Mouse (Mus musculus) ES-E14 (cell line): ENCODE data around the gene Acss3. TPM values are rescaled to one million over a fixed set of nuclear protein-coding genes. Genes with fewer than 3 reads are reported as not detected.

ENCODE experiments used
- DNase-seq: peaks from one replicate; pipeline ENCODE4 v3.0.0-alpha.2; 2013; ENCODE audit warnings: low read depth, low spot score
- H3K27ac ChIP-seq: 2 replicates; pipeline ENCODE4 v1.5.1; 2012; ENCODE audit warnings: low read depth, mild to moderate bottlenecking, low read length, moderate library complexity, mixed read lengths; ENCODE audit not compliant: poor library complexity, insufficient read depth, severe bottlenecking
- H3K36me3 ChIP-seq: 2 replicates; pipeline ENCODE4 v1.6.1; 2012; ENCODE audit warnings: mild to moderate bottlenecking, low read length, moderate library complexity, mixed read lengths; ENCODE audit not compliant: control insufficient read depth, poor library complexity, insufficient read depth, severe bottlenecking
- H3K4me1 ChIP-seq, 2 experiments: fragments of 150-350 bp in 1 of 2; sonication (generic) in 1 of 2; 2 replicates each; pipeline ENCODE4 v1.6.1; 2012; ENCODE audit warnings: low read length in 2 of 2, mild to moderate bottlenecking in 1 of 2, mixed read lengths in 1 of 2; ENCODE audit not compliant: control insufficient read depth in 2 of 2, insufficient read depth in 2 of 2, poor library complexity in 1 of 2
- H3K4me3 ChIP-seq, 2 experiments: fragments of 150-350 bp in 1 of 2; sonication (generic) in 1 of 2; 2 replicates each; pipeline ENCODE4 v1.5.1; 2012; ENCODE audit warnings: low read length in 2 of 2, low read depth in 1 of 2, mild to moderate bottlenecking in 1 of 2, mixed read lengths in 1 of 2; ENCODE audit not compliant: insufficient read depth in 1 of 2, poor library complexity in 1 of 2, severe bottlenecking in 1 of 2
- H3K9ac ChIP-seq: 2 replicates; pipeline ENCODE4 v1.6.1; 2012; ENCODE audit warnings: low read depth, mild to moderate bottlenecking, low read length, mixed read lengths; ENCODE audit not compliant: poor library complexity, insufficient read depth, severe bottlenecking
- H3K9me3 ChIP-seq: fragments of 150-350 bp; sonication (generic); 2 replicates; pipeline ENCODE4 v1.6.1; 2012; ENCODE audit warnings: low read depth, mild to moderate bottlenecking, low read length; ENCODE audit not compliant: control insufficient read depth, insufficient read depth
- CHD2 ChIP-seq: IDR thresholded peaks from 2 replicates; pipeline ENCODE4 v1.6.1; 2014; ENCODE audit warnings: mild to moderate bottlenecking, low read depth, low read length, inconsistent platforms
- HCFC1 ChIP-seq: IDR thresholded peaks from 2 replicates; pipeline ENCODE4 v1.6.1; 2012; ENCODE audit warnings: low read length, inconsistent platforms, borderline replicate concordance; ENCODE audit not compliant: insufficient read depth
- MAFK ChIP-seq: IDR thresholded peaks from 2 replicates; pipeline ENCODE4 v1.6.1; 2014; ENCODE audit warnings: mild to moderate bottlenecking, low read depth, low read length, inconsistent platforms; ENCODE audit not compliant: insufficient read depth
- ZC3H11A ChIP-seq: IDR thresholded peaks from 2 replicates; pipeline ENCODE4 v1.6.1; 2012; ENCODE audit warnings: low read depth, mild to moderate bottlenecking, inconsistent platforms, low read length, borderline replicate concordance
- ZNF384 ChIP-seq: IDR thresholded peaks from 2 replicates; pipeline ENCODE4 v1.6.1; 2012; ENCODE audit warnings: low read depth, low read length, inconsistent platforms
- in situ Hi-C, 2 experiments: fragments of 600-800 bp; cut with MboI; formaldehyde crosslinking; loops; one replicate each; pipeline ENCODE4 v1.15.1; 2025; ENCODE audit warnings: low sequenced_read_pairs in 2 of 2, inconsistent platforms in 1 of 2; ENCODE audit not compliant: unreplicated experiment in 2 of 2
- total RNA-seq: library from RNA; depleted of rRNA; stranded (reverse); fragments of 300-350 nt; gene quantifications from 2 replicates; pipeline ENCODE4 v1.2.3, GENCODE M21; 2012

The Acss3 gene
- total RNA-seq, 1 experiment = 0.22 TPM

GRCm38 (mm10) chr10:107119135-107119534 is 4.3 kb downstream of the Acss3 start:
- DNase-seq = no peak
- TF ChIP-seq HCFC1 = no peak
- TF ChIP-seq MAFK = no peak
- TF ChIP-seq CHD2 = no peak
- no peak for TF ChIP-seq ZNF384
- TF ChIP-seq ZC3H11A = no peak
- in situ Hi-C loops = no loop called here

DNA sequence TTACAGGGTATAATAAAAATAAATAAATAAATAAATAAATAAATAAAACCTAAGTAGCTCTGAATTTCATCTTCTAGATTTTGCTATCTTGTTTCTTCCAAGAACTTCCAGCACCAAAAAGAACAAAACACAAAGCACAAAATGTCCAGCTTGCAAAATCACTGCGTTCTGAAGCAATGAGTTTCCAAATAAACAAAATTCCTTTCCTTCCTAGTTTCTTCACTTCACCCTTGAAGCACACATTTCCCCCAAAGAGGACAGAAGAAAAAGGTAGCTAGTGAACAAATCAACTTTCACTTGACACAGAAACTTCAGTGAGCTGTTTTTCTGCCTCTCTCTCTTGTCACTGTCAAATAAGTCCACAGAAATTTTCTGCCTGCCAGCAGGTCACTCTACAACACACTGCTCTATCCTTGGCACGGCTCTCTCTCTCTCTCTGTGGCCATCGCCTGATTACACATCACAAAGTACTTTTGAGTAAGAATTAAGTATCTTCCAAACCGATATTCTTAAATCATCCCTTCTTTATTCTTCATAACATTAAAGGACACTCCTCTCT is 6.7 kb downstream of the Acss3 start:
- in situ Hi-C loops = no loop called here
- Histone ChIP-seq H3K36me3 (no peaks in the 10 kb centered on the region), H3K9me3 (no peaks in the 10 kb centered on the region), H3K27ac (no peak overlapping the region), H3K9ac (no peak overlapping the region), H3K4me1 (no peaks in the 10 kb centered on the region), H3K4me3 (no peak overlapping the region)
- no peak for DNase-seq
- TF ChIP-seq ZNF384 = no peak
- TF ChIP-seq ZC3H11A = no peak
- TF ChIP-seq CHD2 = no peak
- TF ChIP-seq MAFK = no peak
- no peak for TF ChIP-seq HCFC1

More at GRCm38 (mm10) chr10:107119135-107119534, 4.3 kb downstream of the Acss3 start:
- Histone ChIP-seq H3K9me3 (no peaks in the 10 kb centered on the region), H3K9ac (no peak overlapping the region), H3K4me3 (no peak overlapping the region), H3K36me3 (no peaks in the 10 kb centered on the region), H3K27ac (no peak overlapping the region), H3K4me1 (no peaks in the 10 kb centered on the region)

GRCm38 (mm10) chr10:107115930-107116642 is 7.4 kb downstream of the Acss3 start:
- Histone ChIP-seq H3K9me3 (no peaks in the 10 kb centered on the region), H3K27ac (no peak overlapping the region), H3K4me1 (no peaks in the 10 kb centered on the region), H3K9ac (no peak overlapping the region), H3K4me3 (no peak overlapping the region), H3K36me3 (no peaks in the 10 kb centered on the region)
- DNase-seq = no peak
- in situ Hi-C loops = no loop called here
- no peak for TF ChIP-seq ZC3H11A
- TF ChIP-seq MAFK = no peak
- no peak for TF ChIP-seq CHD2

- TF ChIP-seq ZC3H11A (no peak), ZNF384 (no peak), CHD2 (no peak), MAFK (no peak), HCFC1 (no peak)
- Histone ChIP-seq H3K36me3 (no peaks in the 10 kb centered on the region), H3K27ac (no peak overlapping the region), H3K9me3 (no peaks in the 10 kb centered on the region), H3K4me3 (no peak overlapping the region), H3K4me1 (no peaks in the 10 kb centered on the region), H3K9ac (no peak overlapping the region)
- DNase-seq = no peak
- in situ Hi-C loops = no loop called here
Measured at GRCm38 (mm10) chr10:107115121-107115520, 8.3 kb downstream of the Acss3 start.
